Mouse (Mus musculus) erythroblast, embryonic 14.5 days (primary cell): ENCODE measurements around the gene Bdh2.

Experiments used
- GATA1 ChIP-seq: IDR thresholded peaks from 2 replicates; pipeline ENCODE4 v1.6.1; 2012; ENCODE audit warnings: low read length, inconsistent platforms, mixed read lengths
- TAL1 ChIP-seq: IDR thresholded peaks from 3 replicates; pipeline ENCODE4 v1.6.1; 2012; ENCODE audit warnings: low read length, inconsistent platforms, mixed read lengths

DNA sequence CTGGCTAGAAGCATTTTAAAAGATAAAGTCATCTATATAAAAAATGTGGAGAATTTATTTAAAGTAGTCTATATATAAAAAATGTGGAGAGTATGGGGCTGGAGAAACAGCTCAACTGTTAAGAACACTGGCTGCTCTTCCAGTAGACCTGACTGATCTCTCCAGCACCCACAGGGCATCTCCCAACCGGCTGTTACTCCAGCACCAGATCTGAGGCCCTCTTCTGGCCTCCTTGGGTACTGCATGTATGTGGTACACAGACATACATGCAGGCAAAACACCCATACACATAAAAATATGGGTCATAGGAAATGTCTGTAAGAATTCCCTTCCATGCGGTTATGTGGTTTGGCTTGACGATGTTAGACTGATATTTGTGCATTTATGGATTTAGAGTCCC is 47.5 kb downstream of the Bdh2 start:
- TF ChIP-seq TAL1 (no peak), GATA1 (no peak)
